Mouse (Mus musculus) testis, adult 2 months (tissue): ENCODE results near the gene Hdac6. TPM values are rescaled to one million over a fixed set of nuclear protein-coding genes. Genes with fewer than 3 reads are reported as not detected.
A peak's percentile ranks its signal among the peaks of the same experiment; 100 is the strongest.

Experiments
- H3K27ac ChIP-seq: fragments of 200-500 bp; 2 replicates; pipeline ENCODE4 v1.5.1; 2012; ENCODE audit warnings: low read depth, low read length; ENCODE audit not compliant: control insufficient read depth, insufficient read depth
- H3K27me3 ChIP-seq: fragments of 200-500 bp; 2 replicates; pipeline ENCODE4 v1.6.1; 2012; ENCODE audit warnings: mild to moderate bottlenecking, low read length, moderate library complexity; ENCODE audit not compliant: control insufficient read depth, insufficient read depth
- H3K36me3 ChIP-seq: fragments of 200-500 bp; 2 replicates; pipeline ENCODE4 v1.6.1; 2012; ENCODE audit warnings: mild to moderate bottlenecking, low read length; ENCODE audit not compliant: control insufficient read depth, insufficient read depth
- H3K4me1 ChIP-seq: fragments of 200-500 bp; 2 replicates; pipeline ENCODE4 v1.6.1; 2012; ENCODE audit warnings: low read length; ENCODE audit not compliant: control insufficient read depth, insufficient read depth
- H3K4me3 ChIP-seq: fragments of 200-500 bp; 2 replicates; pipeline ENCODE4 v1.5.1; 2012; ENCODE audit warnings: low read depth, mild to moderate bottlenecking, low read length, moderate library complexity, mixed read lengths; ENCODE audit not compliant: control insufficient read depth
- CTCF ChIP-seq: fragments of 200-500 bp; IDR thresholded peaks from 2 replicates; pipeline ENCODE4 v1.5.1; 2012; ENCODE audit warnings: low read depth, mild to moderate bottlenecking, inconsistent platforms, low read length, moderate library complexity; ENCODE audit not compliant: control insufficient read depth, insufficient read depth, insufficient replicate concordance
- POLR2A ChIP-seq: fragments of 200-500 bp; IDR thresholded peaks from 2 replicates; pipeline ENCODE4 v1.6.1; 2012; ENCODE audit warnings: low read depth, mild to moderate bottlenecking, inconsistent platforms, low read length, moderate library complexity; ENCODE audit not compliant: control insufficient read depth
- polyA plus RNA-seq: library from polyadenylated mRNA; depleted of rRNA; stranded (reverse); fragments of >200 nt; gene quantifications from 2 replicates; pipeline ENCODE4 v1.2.3, GENCODE M21; 2012; rRNA removed

Gene Hdac6
- polyA plus RNA-seq, 1 experiment, result 63.1 TPM

GRCm38 (mm10) chrX:7898880-7899874 is 48.5 kb downstream of the Hdac6 start, which contains the start of the genes Pqbp1 and Timm17b:
Gene Pqbp1 (minus strand): TSS chrX:7899269.
Gene Timm17b (plus strand): TSS chrX:7899357.
- TF ChIP-seq POLR2A, result peak; percentile 55
- no peak for TF ChIP-seq CTCF
- Histone ChIP-seq H3K4me3 (peak within 1 kb of the TSS; percentile 91), H3K27ac (peak within 1 kb of the TSS; percentile 95), H3K4me1 (no peaks in the 10 kb centered on the region; the same call in 1 of the 2 replicates), H3K36me3 (no peaks in the 10 kb centered on the region), H3K27me3 (no peaks in the 10 kb centered on the region)

- H3K4me3 ChIP-seq, result peak overlapping the region; percentile 91
- H3K27ac ChIP-seq, result peak overlapping the region; percentile 87
- TF ChIP-seq POLR2A (no peak), CTCF (no peak)
- no peaks in the 10 kb centered on the region for H3K36me3 ChIP-seq
- H3K4me1 ChIP-seq, result peaks cover 2% of the 10 kb centered on the region
- H3K27me3 ChIP-seq, result no peaks in the 10 kb centered on the region
Measured at GRCm38 (mm10) chrX:7898211-7898610, 49.5 kb downstream of the Hdac6 start.

DNA sequence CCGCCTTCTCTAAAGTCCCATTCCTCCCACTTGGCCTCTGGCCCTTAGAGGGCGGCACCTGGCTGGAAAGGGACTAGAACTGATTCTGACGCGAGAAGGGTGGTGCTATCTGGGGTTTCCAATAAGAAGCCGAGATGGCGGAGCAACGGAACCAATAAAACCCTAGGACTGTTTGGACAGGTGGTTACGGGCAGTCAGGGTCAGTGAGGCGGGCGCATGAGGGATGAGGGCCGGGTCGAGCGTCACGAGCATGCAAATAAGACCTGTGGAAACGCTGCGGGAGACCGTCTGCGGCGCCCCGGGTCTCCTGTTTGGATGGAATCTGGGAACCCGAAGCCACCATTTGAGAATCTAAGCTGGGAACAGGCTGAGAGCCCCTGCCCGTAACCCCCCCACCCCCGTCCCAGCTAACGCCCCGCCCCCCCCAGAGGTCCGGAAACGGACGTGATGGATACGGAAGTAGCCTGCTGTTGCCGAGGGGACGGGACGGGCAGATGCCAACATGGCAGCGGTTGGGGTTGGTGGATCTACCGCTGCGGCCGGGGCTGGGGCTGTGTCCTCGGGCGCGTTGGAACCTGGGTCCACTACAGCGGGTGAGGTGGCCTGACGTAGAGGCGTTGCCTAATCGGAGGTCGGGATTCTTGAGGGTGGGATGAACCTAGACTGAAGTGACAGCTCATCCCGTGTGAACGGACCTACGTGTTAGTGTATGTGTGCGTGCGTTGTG is 63.7 kb downstream of the Hdac6 start, which contains the start of gene Slc35a2:
Slc35a2 (plus strand) TSS at position 188 of the 727 bp plus-strand sequence.
- Histone ChIP-seq H3K4me1 (peaks cover 11% of the 10 kb centered on the region), H3K27me3 (no peaks in the 10 kb centered on the region), H3K4me3 (peak within 1 kb of the TSS; percentile 98), H3K27ac (peak within 1 kb of the TSS; percentile 96), H3K36me3 (no peaks in the 10 kb centered on the region)
- peak; percentile 74 for TF ChIP-seq POLR2A
- TF ChIP-seq CTCF, result no peak

Other genes with a start within 250 kb of the Hdac6 start
- gene Wdr45, start 233.6 kb downstream of the Hdac6 start, polyA plus RNA-seq, result 8.0 and 9.4 TPM in 2 replicates
- 0.32 and 0.40 TPM in 2 replicates for gene Gm45208, start 225.6 kb downstream of the Hdac6 start, polyA plus RNA-seq
- 1.5 and 2.8 TPM in 2 replicates for gene Praf2, start 219.4 kb downstream of the Hdac6 start, polyA plus RNA-seq
- 1.8 and 3.2 TPM in 2 replicates for gene Ccdc120, start 197.0 kb downstream of the Hdac6 start, polyA plus RNA-seq
- 11.9 and 14.2 TPM in 2 replicates for gene Tfe3, start 185.3 kb downstream of the Hdac6 start, polyA plus RNA-seq
- gene Gripap1, start 158.1 kb downstream of the Hdac6 start, polyA plus RNA-seq, result 11.3 and 11.9 TPM in 2 replicates
- 0.79 and 1.3 TPM in 2 replicates for gene Kcnd1, start 125.6 kb downstream of the Hdac6 start, polyA plus RNA-seq
- gene Otud5, start 106.5 kb downstream of the Hdac6 start, polyA plus RNA-seq, result 7.0 and 8.2 TPM in 2 replicates
- 4.5 and 4.6 TPM in 2 replicates for gene Pim2, start 69.6 kb downstream of the Hdac6 start, polyA plus RNA-seq
- 19.8 and 22.3 TPM in 2 replicates for gene Slc35a2, start 63.9 kb downstream of the Hdac6 start, polyA plus RNA-seq
- gene Pqbp1, start 48.6 kb downstream of the Hdac6 start, polyA plus RNA-seq, result 6.9 and 7.2 TPM in 2 replicates
- gene Timm17b, start 48.5 kb downstream of the Hdac6 start, polyA plus RNA-seq, result 19.0 and 21.0 TPM in 2 replicates
- gene Gm10491, start 40.1 kb downstream of the Hdac6 start, polyA plus RNA-seq, result not detected in 2 replicates
- not detected in 2 replicates for gene Gm10490, start 38.3 kb downstream of the Hdac6 start, polyA plus RNA-seq
- gene Pcsk1n, start 28.1 kb downstream of the Hdac6 start, polyA plus RNA-seq, result 8.2 and 10.0 TPM in 2 replicates
- gene Eras, start 19.3 kb downstream of the Hdac6 start, polyA plus RNA-seq, result 0.32 and 0.41 TPM in 2 replicates
- 16.8 and 22.1 TPM in 2 replicates for gene Gata1, start 30.2 kb upstream of the Hdac6 start, polyA plus RNA-seq
- gene Glod5, start 70.6 kb upstream of the Hdac6 start, polyA plus RNA-seq, result not detected in 2 replicates
- 8.1 and 10.0 TPM in 2 replicates for gene Suv39h1, start 126.9 kb upstream of the Hdac6 start, polyA plus RNA-seq
- gene Was, start 142.6 kb upstream of the Hdac6 start, polyA plus RNA-seq, result 0.13 and 0.20 TPM in 2 replicates
- gene Wdr13, start 185.0 kb upstream of the Hdac6 start, polyA plus RNA-seq, result 70.5 and 78.2 TPM in 2 replicates
- 18.4 and 19.6 TPM in 2 replicates for gene Rbm3, start 198.0 kb upstream of the Hdac6 start, polyA plus RNA-seq
- 16.7 and 18.2 TPM in 2 replicates for gene Tbc1d25, start 228.3 kb upstream of the Hdac6 start, polyA plus RNA-seq
- gene Ebp, start 245.6 kb upstream of the Hdac6 start, polyA plus RNA-seq, result 15.2 and 20.9 TPM in 2 replicates